Mouse (Mus musculus): Measurements from ENCODE around the gene Kif16b. TPM values are rescaled to one million over a fixed set of nuclear protein-coding genes. Genes with fewer than 3 reads are reported as not detected.
A peak's percentile ranks its signal among the peaks of the same experiment; 100 is the strongest.

Kif16b gene
- polyA plus RNA-seq, 1 experiment from 2014 or later: 10.3 TPM

GRCm38 (mm10) chr2:142870055-142870454 is 31.3 kb downstream of the Kif16b start:
- WGBS: 77% methylated on average over 8 of the region's 8 CpGs
- Histone ChIP-seq H3K4me2 (no peak overlapping the region), H3K9ac (no peak overlapping the region), H3K36me3 (ENCODE audit: insufficient read depth) (no peaks in the 10 kb centered on the region), H3K4me1 (ENCODE audit: insufficient read depth) (no peaks in the 10 kb centered on the region), H3K27me3 (ENCODE audit: insufficient read depth, low read length) (no peaks in the 10 kb centered on the region), H3K9me3 (ENCODE audit: low read depth, low read length) (no peaks in the 10 kb centered on the region), H3K27ac (ENCODE audit: low read depth) (no peak overlapping the region), H3K4me3 (ENCODE audit: low read depth, low read length) (no peak overlapping the region)
- DNase-seq (no peak), ATAC-seq (ENCODE audit: insufficient read depth) (no peak)
- TF ChIP-seq CTCF (IDR thresholded peaks at IDR 0.05; ENCODE audit: low read depth): no peak

GRCm38 (mm10) chr2:142867481-142867880 is 33.9 kb downstream of the Kif16b start:
- Histone ChIP-seq H3K36me3 (ENCODE audit: insufficient read depth) (no peaks in the 10 kb centered on the region), H3K27me3 (ENCODE audit: insufficient read depth, low read length) (no peaks in the 10 kb centered on the region), H3K27ac (ENCODE audit: low read depth) (no peak overlapping the region), H3K4me3 (ENCODE audit: low read depth, low read length) (no peak overlapping the region), H3K4me2 (no peak overlapping the region), H3K4me1 (ENCODE audit: insufficient read depth) (no peaks in the 10 kb centered on the region), H3K9me3 (ENCODE audit: low read depth, low read length) (no peaks in the 10 kb centered on the region), H3K9ac (no peak overlapping the region)
- DNase-seq (no peak), ATAC-seq (ENCODE audit: insufficient read depth) (no peak)
- no peak for TF ChIP-seq CTCF (IDR thresholded peaks at IDR 0.05; ENCODE audit: low read depth)
- 87% methylated on average over 2 of the region's 2 CpGs for WGBS

- ATAC-seq (ENCODE audit: insufficient read depth): no peak
- H3K4me2 ChIP-seq: no peak overlapping the region
- H3K36me3 ChIP-seq (ENCODE audit: insufficient read depth): no peaks in the 10 kb centered on the region
- no peak for TF ChIP-seq CTCF (IDR thresholded peaks at IDR 0.05; ENCODE audit: low read depth)
- H3K4me3 ChIP-seq (ENCODE audit: low read depth, low read length): no peak overlapping the region
- no peak for DNase-seq
- no peaks in the 10 kb centered on the region for H3K9me3 ChIP-seq (ENCODE audit: low read depth, low read length)
- no peak overlapping the region for H3K27ac ChIP-seq (ENCODE audit: low read depth)
- no peaks in the 10 kb centered on the region for H3K27me3 ChIP-seq (ENCODE audit: insufficient read depth, low read length)
- 73% methylated on average over 6 of the region's 6 CpGs for WGBS
- H3K9ac ChIP-seq: no peak overlapping the region
- no peaks in the 10 kb centered on the region for H3K4me1 ChIP-seq (ENCODE audit: insufficient read depth)
Measured at GRCm38 (mm10) chr2:142860994-142861393, 40.3 kb downstream of the Kif16b start.

GRCm38 (mm10) chr2:142859452-142859851 is 41.9 kb downstream of the Kif16b start:
- Histone ChIP-seq H3K9ac (no peak overlapping the region), H3K4me2 (no peak overlapping the region), H3K4me3 (ENCODE audit: low read depth, low read length) (no peak overlapping the region), H3K9me3 (ENCODE audit: low read depth, low read length) (no peaks in the 10 kb centered on the region), H3K4me1 (ENCODE audit: insufficient read depth) (no peaks in the 10 kb centered on the region), H3K27ac (ENCODE audit: low read depth) (no peak overlapping the region), H3K27me3 (ENCODE audit: insufficient read depth, low read length) (no peaks in the 10 kb centered on the region), H3K36me3 (ENCODE audit: insufficient read depth) (no peaks in the 10 kb centered on the region)
- DNase-seq (peak; percentile 87), ATAC-seq (ENCODE audit: insufficient read depth) (peak; percentile 80)
- WGBS: 47% methylated on average over 4 of the region's 4 CpGs
- TF ChIP-seq CTCF (IDR thresholded peaks at IDR 0.05; ENCODE audit: low read depth): peak; percentile 86

GRCm38 (mm10) chr2:142838775-142839174 is 62.6 kb downstream of the Kif16b start:
- Histone ChIP-seq H3K4me2 (no peak overlapping the region), H3K27me3 (ENCODE audit: insufficient read depth, low read length) (no peaks in the 10 kb centered on the region), H3K27ac (ENCODE audit: low read depth) (peak overlapping the region; percentile 83), H3K9me3 (ENCODE audit: low read depth, low read length) (no peaks in the 10 kb centered on the region), H3K4me3 (ENCODE audit: low read depth, low read length) (no peak overlapping the region), H3K4me1 (ENCODE audit: insufficient read depth) (0 out of 2 replicates have a peak, but pooled peaks cover 6% of the 10 kb centered on the region), H3K9ac (no peak overlapping the region), H3K36me3 (ENCODE audit: insufficient read depth) (no peaks in the 10 kb centered on the region)
- ATAC-seq (ENCODE audit: insufficient read depth) (no peak), DNase-seq (no peak)
- TF ChIP-seq CTCF (IDR thresholded peaks at IDR 0.05; ENCODE audit: low read depth): no peak
- 44% methylated on average over 3 of the region's 3 CpGs for WGBS

- no peak overlapping the region for H3K9ac ChIP-seq
- peaks cover 7% of the 10 kb centered on the region; the same call in 1 of the 2 replicates for H3K4me1 ChIP-seq (ENCODE audit: insufficient read depth)
- peak overlapping the region; percentile 83; the same call in 1 of the 2 replicates for H3K27ac ChIP-seq (ENCODE audit: low read depth)
- ATAC-seq (ENCODE audit: insufficient read depth) (peak; percentile 92), DNase-seq (peak; percentile 96)
- H3K27me3 ChIP-seq (ENCODE audit: insufficient read depth, low read length): no peaks in the 10 kb centered on the region
- 27% methylated on average over 1 of the region's 1 CpGs for whole genome bisulfite sequencing
- H3K4me3 ChIP-seq (ENCODE audit: low read depth, low read length): no peak overlapping the region
- TF ChIP-seq CTCF (IDR thresholded peaks at IDR 0.05; ENCODE audit: low read depth): no peak
- no peaks in the 10 kb centered on the region for H3K9me3 ChIP-seq (ENCODE audit: low read depth, low read length)
- no peaks in the 10 kb centered on the region for H3K36me3 ChIP-seq (ENCODE audit: insufficient read depth)
- H3K4me2 ChIP-seq: no peak overlapping the region
Measured at GRCm38 (mm10) chr2:142838118-142838517, 63.2 kb downstream of the Kif16b start.

- Histone ChIP-seq H3K27ac (ENCODE audit: low read depth) (no peak overlapping the region), H3K27me3 (ENCODE audit: insufficient read depth, low read length) (no peaks in the 10 kb centered on the region), H3K4me2 (no peak overlapping the region), H3K9ac (no peak overlapping the region), H3K36me3 (ENCODE audit: insufficient read depth) (no peaks in the 10 kb centered on the region), H3K4me3 (ENCODE audit: low read depth, low read length) (no peak overlapping the region), H3K9me3 (ENCODE audit: low read depth, low read length) (no peaks in the 10 kb centered on the region), H3K4me1 (ENCODE audit: insufficient read depth) (peaks cover 9% of the 10 kb centered on the region; the same call in 1 of the 2 replicates)
- WGBS: 90% methylated on average over 3 of the region's 3 CpGs
- DNase-seq (no peak), ATAC-seq (ENCODE audit: insufficient read depth) (no peak)
- no peak for TF ChIP-seq CTCF (IDR thresholded peaks at IDR 0.05; ENCODE audit: low read depth)
Measured at GRCm38 (mm10) chr2:142834751-142835150, 66.6 kb downstream of the Kif16b start.

Data from lung, embryonic 14.5 days (tissue).